Mouse (Mus musculus) activated CD4-positive, CD25-positive, alpha-beta regulatory T cell, adult 9 weeks (primary cell): ENCODE data around the gene Zfp672. TPM values are rescaled to one million over a fixed set of nuclear protein-coding genes. Genes with fewer than 3 reads are reported as not detected.

Experiments used
- polyA plus RNA-seq: library from polyadenylated mRNA; unstranded; fragments of 100-300 nt; shearing (Covaris generic); gene quantifications from one replicate; pipeline ENCODE4 v1.2.1, GENCODE M21; 2017

Gene Zfp672
- polyA plus RNA-seq: 43.6 TPM

GRCm38 (mm10) chr11:58330276-58331148 is at the start of gene Zfp672, which contains the start of gene Sh3bp5l:
Gene Zfp672, minus strand, starts transcription at chr11:58330339.
Gene Sh3bp5l, plus strand, starts transcription at chr11:58330724.

GRCm38 (mm10) chr11:58378763-58379278 is 48.7 kb upstream of the Zfp672 start, which contains the start of gene Lypd8:
Gene Lypd8, plus strand, starts transcription at chr11:58379043.

GRCm38 (mm10) chr11:58306860-58307308 is 23.3 kb downstream of the Zfp672 start, which contains the start of gene Zfp692:
Gene Zfp692, plus strand, starts transcription at chr11:58307069.

GRCm38 (mm10) chr11:58274572-58274971 is 55.6 kb downstream of the Zfp672 start, which contains the start of gene 4930438A08Rik:
Gene 4930438A08Rik, plus strand, starts transcription at chr11:58274799.

Other genes with a start within 250 kb of the Zfp672 start
- gene Gm12248, start 237.2 kb downstream of the Zfp672 start, polyA plus RNA-seq: not detected
- gene Cnot8, start 226.2 kb downstream of the Zfp672 start, polyA plus RNA-seq: 114 TPM
- gene Gemin5, start 161.8 kb downstream of the Zfp672 start, polyA plus RNA-seq: 12.6 TPM
- gene Mrpl22, start 158.7 kb downstream of the Zfp672 start, polyA plus RNA-seq: 82.4 TPM
- gene Igtp, start 130.8 kb downstream of the Zfp672 start, polyA plus RNA-seq: 624 TPM
- gene Irgm2, start 130.7 kb downstream of the Zfp672 start, polyA plus RNA-seq: 86.1 TPM
- not detected for gene 4930438A08Rik, start 55.5 kb downstream of the Zfp672 start, polyA plus RNA-seq
- 22.4 TPM for gene Zfp692, start 23.3 kb downstream of the Zfp672 start, polyA plus RNA-seq
- gene Sh3bp5l, start 385 bp upstream of the Zfp672 start, polyA plus RNA-seq: 27.3 TPM
- not detected for gene Lypd8, start 48.7 kb upstream of the Zfp672 start, polyA plus RNA-seq
- gene 1810065E05Rik, start 90.8 kb upstream of the Zfp672 start, polyA plus RNA-seq: not detected
- not detected for gene Gm12253, start 102.2 kb upstream of the Zfp672 start, polyA plus RNA-seq
- not detected for gene Lypd9, start 122.6 kb upstream of the Zfp672 start, polyA plus RNA-seq
- gene Olfr30, start 131.9 kb upstream of the Zfp672 start, polyA plus RNA-seq: not detected
- gene Olfr332, start 162.2 kb upstream of the Zfp672 start, polyA plus RNA-seq: 0.07 TPM
- not detected for gene Olfr331, start 172.2 kb upstream of the Zfp672 start, polyA plus RNA-seq
- not detected for gene Olfr330, start 204.5 kb upstream of the Zfp672 start, polyA plus RNA-seq
- gene Olfr329-ps, start 216.1 kb upstream of the Zfp672 start, polyA plus RNA-seq: not detected
- gene Olfr328, start 225.3 kb upstream of the Zfp672 start, polyA plus RNA-seq: not detected
- gene Olfr224, start 240.2 kb upstream of the Zfp672 start, polyA plus RNA-seq: not detected
- gene Olfr325, start 247.4 kb upstream of the Zfp672 start, polyA plus RNA-seq: not detected